Mouse (Mus musculus): Measurements from ENCODE around the gene Crtc3. TPM values are rescaled to one million over a fixed set of nuclear protein-coding genes. Genes with fewer than 3 reads are reported as not detected.

The Crtc3 gene
- total RNA-seq, 2 experiments from 2014 or later, result 10.4 to 10.5 TPM

GRCm38 (mm10) chr7:80597900-80598299 is 90.8 kb downstream of the Crtc3 start:
- no peak for DNase-seq

- peak; percentile 66 for DNase-seq
These were observed 99.5 kb downstream of the Crtc3 start for GRCm38 (mm10) chr7:80589054-80589746.

- no peak for DNase-seq
These were observed 101.0 kb downstream of the Crtc3 start for GRCm38 (mm10) chr7:80587684-80588083.

GRCm38 (mm10) chr7:80586681-80587660 is 101.7 kb downstream of the Crtc3 start:
- DNase-seq, result no peak

- no peak for DNase-seq
These were observed 102.5 kb downstream of the Crtc3 start for GRCm38 (mm10) chr7:80586161-80586560.

GRCm38 (mm10) chr7:80585380-80585779 is 103.3 kb downstream of the Crtc3 start:
- no peak for DNase-seq

GRCm38 (mm10) chr7:80583981-80584380 is 104.7 kb downstream of the Crtc3 start:
- DNase-seq, result peak; percentile 44

- DNase-seq, result no peak
These were observed 105.7 kb downstream of the Crtc3 start for GRCm38 (mm10) chr7:80582821-80583451.

- DNase-seq, result no peak
These were observed 108.3 kb downstream of the Crtc3 start for GRCm38 (mm10) chr7:80580368-80580767.

GRCm38 (mm10) chr7:80577417-80577980 is 111.2 kb downstream of the Crtc3 start:
- no peak for DNase-seq

- DNase-seq, result no peak
These were observed 112.1 kb downstream of the Crtc3 start for GRCm38 (mm10) chr7:80576626-80577025.

- DNase-seq, result no peak
These were observed 112.9 kb downstream of the Crtc3 start for GRCm38 (mm10) chr7:80575750-80576149.

- no peak for DNase-seq
These were observed 115.6 kb downstream of the Crtc3 start for GRCm38 (mm10) chr7:80573076-80573475.

GRCm38 (mm10) chr7:80567982-80568381 is 120.7 kb downstream of the Crtc3 start:
- DNase-seq, result no peak

GRCm38 (mm10) chr7:80561931-80562330 is 126.7 kb downstream of the Crtc3 start:
- DNase-seq, result no peak

GRCm38 (mm10) chr7:80561271-80561670 is 127.4 kb downstream of the Crtc3 start:
- DNase-seq, result no peak

- no peak for DNase-seq
These were observed 130.1 kb downstream of the Crtc3 start for GRCm38 (mm10) chr7:80558572-80558971.

- no peak for DNase-seq
These were observed 130.6 kb downstream of the Crtc3 start for GRCm38 (mm10) chr7:80558101-80558500.

- no peak for DNase-seq
These were observed 131.5 kb downstream of the Crtc3 start for GRCm38 (mm10) chr7:80557161-80557560.

GRCm38 (mm10) chr7:80556166-80556565 is 132.5 kb downstream of the Crtc3 start:
- DNase-seq, result no peak

GRCm38 (mm10) chr7:80555146-80555545 is 133.5 kb downstream of the Crtc3 start:
- DNase-seq, result no peak

Data from gastrocnemius, postnatal 25 days (tissue).